Mouse (Mus musculus): ENCODE measurements around the gene Mast4. TPM values are rescaled to one million over a fixed set of nuclear protein-coding genes. Genes with fewer than 3 reads are reported as not detected.

The Mast4 gene
- total RNA-seq, 2 experiments from 2014 or later: 34.5 to 36.8 TPM

GRCm38 (mm10) chr13:102693341-102693801 lies 640.9 kb downstream of the Mast4 start, which contains the start of gene Cd180:
TSS of gene Cd180 (plus strand) at chr13:102693558.
- DNase-seq (ENCODE audit: low spot score): no peak
- intact Hi-C loops (cut with DNase I): no loop called here

- DNase-seq (ENCODE audit: low spot score): no peak
- intact Hi-C loops (cut with DNase I): no loop called here
Measured at GRCm38 (mm10) chr13:102691408-102692150, 642.7 kb downstream of the Mast4 start.

- intact Hi-C loops (cut with DNase I): no loop called here
- no peak for DNase-seq (ENCODE audit: low spot score)
Measured at GRCm38 (mm10) chr13:102690184-102690583, 644.1 kb downstream of the Mast4 start.

GRCm38 (mm10) chr13:102689201-102690090 lies 644.9 kb downstream of the Mast4 start:
- intact Hi-C loops (cut with DNase I): no loop called here

GRCm38 (mm10) chr13:102688121-102688520 lies 646.2 kb downstream of the Mast4 start:
- no peak for DNase-seq (ENCODE audit: low spot score)
- intact Hi-C loops (cut with DNase I): no loop called here

More at GRCm38 (mm10) chr13:102689201-102690090, 644.9 kb downstream of the Mast4 start:
- no peak for DNase-seq (ENCODE audit: low spot score)

GRCm38 (mm10) chr13:102684890-102685289 lies 649.4 kb downstream of the Mast4 start:
- no peak for DNase-seq (ENCODE audit: low spot score)
- intact Hi-C loops (cut with DNase I): no loop called here
